Mouse (Mus musculus) heart, embryonic 11.5 days (tissue): ENCODE data around the gene Epsti1. TPM values are rescaled to one million over a fixed set of nuclear protein-coding genes. Genes with fewer than 3 reads are reported as not detected.
"Not testable (repeated sequence)": the region's sequence is repeated elsewhere in the genome, so short reads cannot be mapped to it uniquely, and the experiment has no call there.

ENCODE experiments used
- ATAC-seq: fragments of 200-750 bp; cut with Nextera tagmentation; replicated peaks from 2 replicates; pipeline ENCODE4 v1.8.0; 2017; ENCODE audit warnings: moderate library complexity; ENCODE audit not compliant: insufficient number of reproducible peaks, low FRiP score, low TSS enrichment
- H3K27ac ChIP-seq: fragments of 300-500 bp; sonication (generic); 2 replicates; pipeline ENCODE4 v1.5.1; 2014; ENCODE audit warnings: mild to moderate bottlenecking, low read depth, low read length
- H3K27me3 ChIP-seq: fragments of 300-500 bp; sonication (generic); 2 replicates; pipeline ENCODE4 v1.6.1; 2014; ENCODE audit warnings: mild to moderate bottlenecking, low read length, mixed read lengths; ENCODE audit not compliant: control insufficient read depth, insufficient read depth
- H3K36me3 ChIP-seq: fragments of 300-500 bp; sonication (generic); 2 replicates; pipeline ENCODE4 v1.6.1; 2014; ENCODE audit warnings: mild to moderate bottlenecking, low read length, moderate library complexity, mixed read lengths; ENCODE audit not compliant: control insufficient read depth, insufficient read depth
- H3K4me1 ChIP-seq: fragments of 300-500 bp; sonication (generic); 2 replicates; pipeline ENCODE4 v1.6.1; 2014; ENCODE audit warnings: low read length; ENCODE audit not compliant: control insufficient read depth, insufficient read depth
- H3K4me2 ChIP-seq: fragments of 300-500 bp; sonication (generic); 2 replicates; pipeline ENCODE4 v1.6.1; 2014; ENCODE audit warnings: mild to moderate bottlenecking, moderate library complexity
- H3K4me3 ChIP-seq: fragments of 300-500 bp; sonication (generic); 2 replicates; pipeline ENCODE4 v1.5.1; 2014; ENCODE audit warnings: low read depth, low read length
- H3K9ac ChIP-seq: fragments of 300-500 bp; sonication (generic); 2 replicates; pipeline ENCODE4 v1.6.1; 2014; ENCODE audit warnings: mild to moderate bottlenecking, low read depth, low read length, moderate library complexity
- H3K9me3 ChIP-seq: fragments of 300-500 bp; sonication (generic); replicated peaks from 2 replicates; pipeline ENCODE4 v1.6.1; 2016; ENCODE audit warnings: low read length; ENCODE audit not compliant: control insufficient read depth
- WGBS: fragments of 180-500 bp; shearing (Covaris S2); extraction: QIAGEN DNeasy Blood & Tissue Kit; methylation state at CpG from one replicate; pipeline ENCODE4 v1.1.7; 2014; ENCODE audit not compliant: insufficient replicate concordance; 5-methylcytosine and 5-hydroxymethylcytosine counted together
- polyA plus RNA-seq: library from polyadenylated mRNA; unstranded; fragments of >200 nt; fragmentation: Nextera tagmentation; extraction: Ambion mirVana; gene quantifications from 2 replicates; pipeline ENCODE4 v1.2.1, GENCODE M21; 2014

Gene Epsti1
- polyA plus RNA-seq, 1 experiment from 2014 or later: 0.49 TPM

DNA sequence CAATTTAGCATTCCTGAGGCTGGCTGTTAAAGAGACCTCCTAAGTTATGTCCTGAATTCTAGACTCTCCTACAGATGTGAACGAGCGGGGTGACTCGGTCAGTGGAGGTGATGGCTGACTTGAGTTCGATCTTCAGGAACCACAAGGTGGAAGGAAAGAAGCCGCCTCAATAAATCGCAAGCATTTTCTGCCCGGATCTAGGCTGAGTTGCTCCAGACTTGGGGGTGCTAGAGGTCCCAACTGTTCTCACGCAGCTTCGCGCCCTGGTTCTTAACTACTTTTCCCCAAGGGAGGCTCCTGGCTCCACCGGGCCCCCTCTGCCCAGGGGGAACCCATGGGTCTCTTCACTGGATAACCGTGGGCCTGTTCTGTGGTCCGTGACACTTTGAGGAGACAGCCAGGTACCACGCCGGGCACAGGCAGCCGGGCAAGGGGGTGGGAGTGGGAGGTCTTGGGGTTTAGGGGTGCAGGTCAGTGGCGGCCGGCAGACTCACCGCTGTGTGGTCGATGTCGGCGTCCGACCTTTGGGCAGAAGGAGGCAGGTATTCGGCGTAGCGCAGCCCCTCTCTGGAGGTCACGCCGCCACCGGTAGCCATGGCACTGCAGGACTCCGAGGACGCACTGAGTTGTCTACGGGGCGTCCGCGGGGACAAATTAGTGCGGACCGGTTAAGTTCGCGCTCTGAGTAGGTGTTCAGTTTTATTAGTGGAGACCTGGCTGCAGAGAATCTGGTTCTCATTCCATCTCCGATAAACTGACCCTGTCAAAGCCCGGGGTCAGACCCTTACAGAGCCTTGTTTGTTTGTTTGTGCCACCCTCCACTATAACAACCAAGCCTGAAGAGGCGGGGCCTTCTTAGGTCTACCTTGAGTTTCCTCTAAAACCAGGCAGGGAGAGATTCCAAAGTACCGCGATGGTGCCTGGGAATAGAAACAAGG lies 29.5 kb upstream of the Epsti1 start, which contains the start of gene Dnajc15:
Gene Dnajc15 (minus strand): TSS at position 822 of the 938 bp plus-strand sequence.
- peak within 1 kb of the TSS; percentile 86 for H3K9ac ChIP-seq
- ATAC-seq: peak; percentile 81
- no peaks in the 10 kb centered on the region; the same call in 1 of the 2 replicates for H3K4me1 ChIP-seq
- peak within 1 kb of the TSS; percentile 41; the same call in 1 of the 2 replicates for H3K27ac ChIP-seq
- 2% methylated on average over 44 of the region's 44 CpGs for WGBS
- no peaks in the 10 kb centered on the region for H3K9me3 ChIP-seq
- H3K4me3 ChIP-seq: peak within 1 kb of the TSS; percentile 92
- H3K27me3 ChIP-seq: no peaks in the 10 kb centered on the region
- H3K36me3 ChIP-seq: no peaks in the 10 kb centered on the region
- peak within 1 kb of the TSS; percentile 81 for H3K4me2 ChIP-seq

DNA sequence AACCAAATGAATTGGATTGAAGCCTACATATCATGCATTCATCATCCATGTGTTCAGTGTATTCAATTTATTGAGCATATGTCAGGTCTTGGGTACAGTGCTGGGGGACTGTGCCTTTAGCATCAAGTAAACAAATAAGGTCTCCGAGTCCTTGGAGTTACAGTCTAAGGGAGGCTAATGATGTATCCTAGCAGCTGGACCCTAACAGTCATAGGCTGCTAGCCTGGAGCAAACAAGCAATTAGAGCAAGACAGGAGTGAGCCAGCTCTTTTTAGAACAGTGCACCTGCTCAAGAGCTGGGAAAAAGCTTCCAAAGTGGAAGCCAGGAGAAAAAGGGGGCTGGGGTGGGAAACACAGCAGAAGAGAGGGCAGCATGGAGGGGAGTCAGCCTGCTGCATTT lies 27.8 kb upstream of the Epsti1 start:
- H3K27ac ChIP-seq: no peak overlapping the region
- no peak overlapping the region for H3K9ac ChIP-seq
- WGBS: 73% methylated on average over 1 of the region's 1 CpGs
- no peaks in the 10 kb centered on the region; the same call in 1 of the 2 replicates for H3K4me1 ChIP-seq
- H3K4me2 ChIP-seq: no peak overlapping the region
- no peak overlapping the region for H3K4me3 ChIP-seq
- H3K27me3 ChIP-seq: no peaks in the 10 kb centered on the region
- H3K9me3 ChIP-seq: no peaks in the 10 kb centered on the region
- H3K36me3 ChIP-seq: no peaks in the 10 kb centered on the region
- ATAC-seq: no peak

DNA sequence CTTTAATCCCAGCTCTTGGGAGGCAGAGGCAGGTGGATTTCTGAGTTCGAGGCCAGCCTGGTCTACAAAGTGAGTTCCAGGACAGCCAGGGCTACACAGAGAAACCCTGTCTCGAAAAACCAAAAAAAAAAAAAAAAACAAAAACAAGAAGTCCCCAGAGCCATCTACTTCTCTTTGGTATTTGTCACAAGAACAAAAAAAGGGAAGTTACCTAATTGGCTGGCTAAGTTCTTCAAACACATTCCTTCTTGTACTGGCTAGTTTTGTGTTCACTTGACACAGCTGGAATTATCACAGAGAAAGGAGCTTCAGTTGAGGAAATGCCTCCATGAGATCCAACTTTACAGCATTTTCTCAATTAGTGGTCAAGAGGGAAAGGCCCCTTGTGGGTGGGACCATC lies 26.2 kb upstream of the Epsti1 start:
- 59% methylated on average over 2 of the region's 2 CpGs for WGBS
- not testable (repeated sequence) for H3K9ac ChIP-seq, H3K4me2 ChIP-seq, H3K27me3 ChIP-seq, H3K4me3 ChIP-seq, H3K36me3 ChIP-seq, H3K27ac ChIP-seq, ATAC-seq, H3K9me3 ChIP-seq, H3K4me1 ChIP-seq

DNA sequence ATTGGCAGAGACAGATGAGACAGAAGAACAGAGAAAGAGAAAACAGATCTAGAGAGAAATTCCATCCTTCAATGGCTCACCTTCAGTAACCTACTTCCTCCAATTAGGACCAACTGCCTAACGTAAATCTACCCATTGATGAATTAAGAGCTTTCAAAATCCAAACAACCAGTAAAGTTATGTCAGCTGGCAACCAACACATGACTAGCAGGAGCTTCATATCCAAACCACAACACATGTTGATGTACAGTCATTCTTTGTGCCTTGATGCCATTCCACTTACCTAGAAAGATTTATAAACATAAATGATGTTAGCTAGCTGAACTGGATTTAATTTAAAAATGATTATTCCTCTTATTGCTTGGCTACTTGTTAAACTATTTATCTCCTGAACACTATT lies 22.0 kb upstream of the Epsti1 start:
- Histone ChIP-seq H3K36me3 (no peaks in the 10 kb centered on the region), H3K4me1 (no peaks in the 10 kb centered on the region), H3K27ac (no peak overlapping the region), H3K9ac (no peak overlapping the region), H3K9me3 (no peaks in the 10 kb centered on the region), H3K4me2 (no peak overlapping the region), H3K27me3 (no peaks in the 10 kb centered on the region), H3K4me3 (no peak overlapping the region)
- ATAC-seq: no peak
- WGBS: 76% methylated on average over 1 of the region's 1 CpGs

DNA sequence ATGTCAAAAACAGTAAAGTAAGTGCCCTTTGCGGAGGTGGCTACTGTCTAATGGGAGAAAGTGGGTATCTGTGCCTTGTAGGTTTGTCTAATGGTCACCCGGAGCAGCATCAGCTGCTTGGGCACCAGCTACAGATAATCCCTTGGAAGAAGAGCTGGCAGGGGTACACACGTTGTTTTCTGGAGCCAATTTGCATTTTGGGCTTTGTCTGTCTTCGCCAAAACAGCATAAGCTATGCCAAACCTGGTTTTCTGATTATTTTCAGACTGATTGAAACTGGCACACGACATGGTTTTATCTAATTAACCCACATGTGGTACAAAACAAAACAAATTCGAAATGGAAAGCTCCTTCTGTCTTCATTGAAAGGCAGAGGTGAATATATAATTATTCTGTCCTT lies 21.4 kb upstream of the Epsti1 start:
- Histone ChIP-seq H3K36me3 (no peaks in the 10 kb centered on the region), H3K27me3 (no peaks in the 10 kb centered on the region), H3K9ac (no peak overlapping the region), H3K4me3 (no peak overlapping the region), H3K9me3 (no peaks in the 10 kb centered on the region), H3K27ac (no peak overlapping the region), H3K4me2 (no peak overlapping the region), H3K4me1 (no peaks in the 10 kb centered on the region)
- ATAC-seq: no peak
- 67% methylated on average over 6 of the region's 6 CpGs for WGBS

DNA sequence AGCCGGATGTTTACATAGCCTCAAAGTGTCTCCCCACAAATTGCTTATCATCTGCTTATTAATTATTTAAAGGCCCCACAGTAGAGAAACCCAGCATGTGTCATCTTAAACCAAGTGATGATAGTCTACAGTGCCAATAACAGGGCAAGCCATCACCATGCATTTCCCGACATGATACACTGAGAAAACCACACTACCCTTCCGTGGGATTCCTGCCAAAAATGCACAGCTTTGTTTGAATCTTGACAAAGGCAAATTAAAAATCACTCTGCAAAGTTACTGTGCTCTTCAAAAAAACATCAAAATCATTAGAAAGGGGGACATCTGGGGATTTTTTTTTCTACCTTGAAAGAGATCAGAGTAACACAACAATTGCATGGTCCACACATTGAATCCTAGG lies 17.7 kb upstream of the Epsti1 start:
- no peak for ATAC-seq
- Histone ChIP-seq H3K36me3 (no peaks in the 10 kb centered on the region), H3K4me1 (no peaks in the 10 kb centered on the region), H3K4me2 (no peak overlapping the region), H3K4me3 (no peak overlapping the region), H3K27ac (no peak overlapping the region), H3K9me3 (no peaks in the 10 kb centered on the region), H3K27me3 (no peaks in the 10 kb centered on the region), H3K9ac (no peak overlapping the region)
- 84% methylated on average over 3 of the region's 3 CpGs for WGBS

DNA sequence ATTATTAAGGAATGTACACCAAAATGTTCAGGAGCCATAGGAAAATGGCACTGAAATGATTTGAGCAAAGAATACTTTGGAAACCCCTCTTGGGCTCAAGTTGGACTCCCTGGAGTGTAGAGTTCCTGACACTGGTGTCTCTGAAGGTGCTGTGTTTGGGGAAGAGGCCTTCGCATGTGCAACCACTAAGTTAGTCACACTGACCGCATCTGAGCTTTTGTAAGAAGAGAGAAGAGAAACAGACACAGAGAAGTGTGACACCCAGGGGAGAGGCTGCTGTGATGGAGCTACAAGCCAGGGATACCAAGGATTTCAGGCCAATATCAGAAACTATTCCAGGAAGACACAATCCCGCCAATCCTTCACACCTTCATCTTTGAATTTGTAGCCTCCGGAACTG lies 17.1 kb upstream of the Epsti1 start:
- Histone ChIP-seq H3K27me3 (no peaks in the 10 kb centered on the region), H3K4me3 (no peak overlapping the region), H3K27ac (no peak overlapping the region), H3K9ac (no peak overlapping the region), H3K4me2 (no peak overlapping the region), H3K4me1 (no peaks in the 10 kb centered on the region), H3K36me3 (no peaks in the 10 kb centered on the region), H3K9me3 (no peaks in the 10 kb centered on the region)
- ATAC-seq: no peak
- WGBS: 83% methylated on average over 4 of the region's 4 CpGs

DNA sequence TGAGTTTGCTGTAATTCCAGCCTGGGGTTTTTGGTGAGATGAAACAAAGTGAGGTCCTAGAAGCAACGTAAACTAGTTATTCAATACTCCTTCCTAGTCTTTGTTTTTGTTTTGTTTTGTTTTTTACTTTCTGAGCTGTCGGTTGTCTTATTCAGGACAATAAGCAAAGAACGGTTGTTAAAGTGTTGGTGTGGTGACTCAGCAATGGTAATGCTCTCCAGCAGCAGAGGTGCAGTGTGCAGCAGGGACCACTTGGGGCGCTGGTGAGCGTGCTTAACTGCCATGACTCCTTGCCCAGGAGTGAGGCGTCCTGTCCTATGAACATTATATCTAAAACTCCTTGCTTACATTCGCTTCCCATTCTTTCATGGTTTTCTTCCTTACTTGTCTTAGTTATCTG lies 14.1 kb upstream of the Epsti1 start:
- no peaks in the 10 kb centered on the region for H3K36me3 ChIP-seq
- no peaks in the 10 kb centered on the region for H3K9me3 ChIP-seq
- H3K27me3 ChIP-seq: no peaks in the 10 kb centered on the region
- no peak overlapping the region for H3K27ac ChIP-seq
- WGBS: 81% methylated on average over 7 of the region's 7 CpGs
- H3K4me1 ChIP-seq: no peaks in the 10 kb centered on the region
- H3K4me3 ChIP-seq: no peak overlapping the region
- no peak for ATAC-seq
- H3K4me2 ChIP-seq: no peak overlapping the region
- no peak overlapping the region for H3K9ac ChIP-seq

DNA sequence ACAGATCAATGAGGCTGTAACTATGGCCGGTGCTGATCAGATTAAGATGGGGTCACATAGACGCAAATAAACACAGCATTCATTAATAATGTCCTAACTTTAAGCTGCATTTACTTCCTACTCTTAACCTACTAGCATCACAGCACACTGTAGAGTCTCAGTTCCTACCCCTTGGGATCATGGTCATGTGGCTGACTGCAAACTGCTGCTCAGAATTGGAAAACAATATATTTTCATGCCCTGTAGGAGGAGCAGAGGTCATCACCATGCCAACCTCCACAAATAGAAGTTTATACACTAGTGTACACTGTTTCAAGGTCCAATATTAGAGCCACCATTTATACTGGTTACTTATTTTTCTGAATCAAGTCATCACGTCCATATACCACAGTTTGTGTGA lies 8.1 kb upstream of the Epsti1 start:
- H3K27ac ChIP-seq: no peak overlapping the region
- ATAC-seq: no peak
- H3K9ac ChIP-seq: no peak overlapping the region
- no peak overlapping the region for H3K4me2 ChIP-seq
- no peak overlapping the region for H3K4me3 ChIP-seq
- no peaks in the 10 kb centered on the region for H3K4me1 ChIP-seq
- H3K27me3 ChIP-seq: no peaks in the 10 kb centered on the region
- no peaks in the 10 kb centered on the region for H3K9me3 ChIP-seq
- 82% methylated on average over 3 of the region's 3 CpGs for WGBS
- no peaks in the 10 kb centered on the region for H3K36me3 ChIP-seq
